In genomic region chr15:5240360-5240759, GRCm38 (mm10) we compare ENCODE assay signal across 13 mouse cellular contexts. TPM values are rescaled to one million over a fixed set of nuclear protein-coding genes. Genes with fewer than 3 reads are reported as not detected.
DNase-seq lines count a peak whose midpoint lies in the region; ATAC-seq and TF ChIP-seq lines count a peak whose summit lies in the region.
"Had no signal": no experiment of that assay in that cellular context is flagged by ENCODE, and none has a peak within 500 bp of the region (broad histone marks: within the 10 kb centered on the region; RNA-seq: fewer than 3 reads in every experiment).

No protein-coding gene starts in this region.

- intact Hi-C loops in heart, postnatal 36 days (cut with DNase I), result loop anchor here (5.0 to 10.0 kb wide), 2 partner anchors 87 to 164 kb away; no protein-coding TSS in a partner anchor

- peaks cover 31% of the 10 kb centered on the region for H3K4me1 ChIP-seq in heart, postnatal 0 days (ENCODE audit: control insufficient read depth, insufficient read depth)
- H3K4me1 ChIP-seq in liver, embryonic 15.5 days (replicated peaks), result peaks cover 75% of the 10 kb centered on the region

- 72% methylated on average over 6 of the region's 6 CpGs for WGBS in heart, postnatal 0 days
- 44% methylated on average over 6 of the region's 6 CpGs for WGBS in liver, embryonic 15.5 days (ENCODE audit: insufficient replicate concordance)

- H3K27me3 ChIP-seq in heart, postnatal 0 days (ENCODE audit: control insufficient read depth, insufficient read depth, low read length), result peaks cover 32% of the 10 kb centered on the region
- peaks cover 37% of the 10 kb centered on the region for H3K27me3 ChIP-seq in liver, embryonic 15.5 days

- DNase-seq in heart, postnatal 0 days (ENCODE audit: low spot score), result no peak
- no peak for DNase-seq in heart, postnatal 36 days
- peak; percentile 9 for DNase-seq in thymus, postnatal 14 days
- no peak for DNase-seq in thymus, postnatal 0 days (ENCODE audit: low spot score)
- no peak for DNase-seq in adrenal gland, postnatal 4 days (ENCODE audit: low spot score in 2 of 2)
- DNase-seq in adrenal gland, adult 2 months, result no peak
- DNase-seq: adrenal gland, postnatal 25 days; cerebellum, postnatal 10 days; gastrocnemius, postnatal 36 days; retina, postnatal 1 day had no signal

- TF ChIP-seq CTCF in heart, postnatal 0 days (IDR thresholded peaks at IDR 0.05; ENCODE audit: low read depth), result no peak

- H3K27ac ChIP-seq in heart, postnatal 0 days (ENCODE audit: low read depth), result peak overlapping the region; percentile 22; the same call in 1 of the 2 replicates
- peak overlapping the region; percentile 51 for H3K27ac ChIP-seq in liver, embryonic 15.5 days (replicated peaks)
- H3K27ac ChIP-seq: limb, embryonic 15.5 days had no signal

- no peak for ATAC-seq in heart, postnatal 0 days (ENCODE audit: insufficient read depth, low read depth)
- ATAC-seq in liver, embryonic 15.5 days (ENCODE audit: insufficient read depth), result no peak
- ATAC-seq: midbrain, embryonic 16.5 days had no signal

- peak overlapping the region; percentile 89; the same call in 1 of the 2 replicates for H3K4me2 ChIP-seq in heart, postnatal 0 days (ENCODE audit: low read depth, low read length)
- H3K4me2 ChIP-seq in liver, embryonic 15.5 days, result peak overlapping the region; percentile 100
- H3K4me2 ChIP-seq: limb, embryonic 15.5 days had no signal

- H3K9me3 ChIP-seq in heart, postnatal 0 days (replicated peaks; ENCODE audit: control insufficient read depth, low read length), result no peaks in the 10 kb centered on the region
- no peaks in the 10 kb centered on the region for H3K9me3 ChIP-seq in liver, embryonic 15.5 days (replicated peaks)
- H3K9me3 ChIP-seq: limb, embryonic 15.5 days had no signal

- H3K36me3 ChIP-seq in heart, postnatal 0 days (replicated peaks; ENCODE audit: control insufficient read depth, insufficient read depth, low read length), result no peaks in the 10 kb centered on the region
- no peaks in the 10 kb centered on the region for H3K36me3 ChIP-seq in liver, embryonic 15.5 days (replicated peaks)
- H3K36me3 ChIP-seq: limb, embryonic 15.5 days had no signal

- no peak for TF ChIP-seq EP300 in heart, postnatal 0 days (IDR thresholded peaks at IDR 0.05; ENCODE audit: low read depth)

- peak overlapping the region; percentile 61 for H3K4me3 ChIP-seq in heart, postnatal 0 days (ENCODE audit: low read depth, low read length)
- peak overlapping the region; percentile 15 for H3K4me3 ChIP-seq in liver, embryonic 15.5 days (replicated peaks)

- no peak overlapping the region for H3K9ac ChIP-seq in heart, postnatal 0 days (replicated peaks; ENCODE audit: low read depth, low read length)
- no peak overlapping the region for H3K9ac ChIP-seq in liver, embryonic 15.5 days
- H3K9ac ChIP-seq: limb, embryonic 15.5 days had no signal

RNA-seq across cellular contexts. Expression of gene Ptger4, which starts 3.6 kb away (rescaled TPM):
- total RNA-seq in heart, postnatal 0 days (2014; rRNA removed; ENCODE audit: low replicate concordance), result 3.0 and 9.0 TPM in 2 replicates
- polyA plus RNA-seq in heart, postnatal 0 days (2015; fragmentation: Nextera tagmentation; extraction: Ambion mirVana), result 4.3 and 5.0 TPM in 2 replicates
- total RNA-seq in heart, postnatal 36 days (2021), result 1 to 10 TPM; 2.4 to 4.3 TPM
- polyA plus RNA-seq in thymus, postnatal 0 days (2015; fragmentation: Nextera tagmentation; extraction: Ambion mirVana), result 18.2 and 18.3 TPM in 2 replicates
- 1.5 and 1.6 TPM in 2 replicates for polyA plus RNA-seq in liver, embryonic 15.5 days (2015; fragmentation: Nextera tagmentation; extraction: Ambion mirVana)
- total RNA-seq in adrenal gland, postnatal 4 days (2021), result 1 to 10 TPM; 2.0 to 3.1 TPM
- total RNA-seq in adrenal gland, adult 2 months (2021), result 1 to 10 TPM; 1.2 to 1.3 TPM
- 4.4 and 5.5 TPM in 2 replicates for polyA plus RNA-seq in adrenal gland, adult 2 months (2012; rRNA removed)

RNA-seq across cellular contexts. Expression of gene Ttc33, which starts 55.0 kb away (rescaled TPM):
- total RNA-seq in heart, postnatal 0 days (2014; rRNA removed; ENCODE audit: low replicate concordance), result 13.3 and 33.6 TPM in 2 replicates
- 32.9 and 35.7 TPM in 2 replicates for polyA plus RNA-seq in heart, postnatal 0 days (2015; fragmentation: Nextera tagmentation; extraction: Ambion mirVana)
- total RNA-seq in heart, postnatal 36 days (2021), result 10 to 100 TPM; 38.2 to 40.7 TPM
- 43.6 and 45.9 TPM in 2 replicates for polyA plus RNA-seq in thymus, postnatal 0 days (2015; fragmentation: Nextera tagmentation; extraction: Ambion mirVana)
- polyA plus RNA-seq in liver, embryonic 15.5 days (2015; fragmentation: Nextera tagmentation; extraction: Ambion mirVana), result 13.5 and 15.7 TPM in 2 replicates
- total RNA-seq in adrenal gland, postnatal 4 days (2021), result 10 to 100 TPM; 47.3 to 55.2 TPM
- 10 to 100 TPM; 52.5 to 63.2 TPM for total RNA-seq in adrenal gland, adult 2 months (2021)
- 0.66 and 1.2 TPM in 2 replicates for polyA plus RNA-seq in adrenal gland, adult 2 months (2012; rRNA removed)
